26 mouse cellular contexts compared by ENCODE assay signal in the genomic region with DNA sequence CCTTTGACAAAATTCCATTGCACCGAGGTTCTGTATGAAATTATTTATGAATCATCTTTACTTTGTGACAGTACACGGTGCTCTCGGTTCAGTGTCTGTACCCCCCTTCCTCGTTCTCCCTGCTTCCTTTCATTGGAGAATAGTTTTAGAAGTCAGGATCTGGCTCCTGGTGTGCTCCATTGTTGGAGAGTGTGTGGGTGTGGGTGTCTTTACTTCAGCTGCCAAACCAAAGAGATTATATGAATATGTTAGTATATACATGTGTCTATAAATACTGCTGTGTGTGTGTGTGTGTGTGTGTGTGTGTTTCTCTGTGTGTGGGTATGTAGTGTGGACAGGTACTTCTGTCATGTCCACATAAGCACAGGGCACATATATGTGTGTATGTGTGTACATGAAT. TPM values are rescaled to one million over a fixed set of nuclear protein-coding genes. Genes with fewer than 3 reads are reported as not detected.
"Had no signal": no experiment of that assay in that cellular context is flagged by ENCODE, and none has a peak within 500 bp of the region (broad histone marks: within the 10 kb centered on the region; RNA-seq: fewer than 3 reads in every experiment).

No protein-coding gene starts in this region.

- DNase-seq: cerebellum, adult 9-10 months; cerebellum, adult 9-11 months; cerebellum, postnatal 10 days; cerebellum, postnatal 14 days; cerebellum, postnatal 25 days; cerebellum, postnatal 36 days; embryo, embryonic 11 days; forebrain, postnatal 0 days; gastrocnemius, adult 2 months; gastrocnemius, postnatal 10 days; gastrocnemius, postnatal 14 days; gastrocnemius, postnatal 25 days; gastrocnemius, postnatal 36 days; heart, adult 11 months; heart, adult 18-20 months; heart, adult 2 months had no signal

- ATAC-seq: forebrain, embryonic 13.5 days; forebrain, embryonic 14.5 days; forebrain, embryonic 15.5 days; forebrain, embryonic 16.5 days; forebrain, postnatal 0 days had no signal

RNA-seq across cellular contexts. Expression of a gene that starts 49.9 kb away (rescaled TPM):
- total RNA-seq: common myeloid progenitor, adult 5-6 weeks; forebrain, postnatal 0 days; gastrocnemius, adult 18-20 months; gastrocnemius, adult 2 months; gastrocnemius, adult 8-10 months; gastrocnemius, postnatal 10 days; gastrocnemius, postnatal 14 days; gastrocnemius, postnatal 25 days; gastrocnemius, postnatal 36 days; gastrocnemius, postnatal 4 days; granulocyte monocyte progenitor cell, adult 5-6 weeks; heart, adult 18-20 months; heart, adult 2 months; heart, adult 8-10 months had no signal
